Mouse (Mus musculus) heart, adult 2 months (tissue): Measurements from ENCODE around the gene Dusp23.

Source experiments
- CTCF ChIP-seq: fragments of 200-600 bp; IDR thresholded peaks from 2 replicates; pipeline ENCODE4 v1.8.1; 2022; ENCODE audit warnings: antibody characterized with exemption, mild to moderate bottlenecking, moderate library complexity
- EP300 ChIP-seq: fragments of 200-500 bp; IDR thresholded peaks from 2 replicates; pipeline ENCODE4 v1.6.1; 2011; ENCODE audit warnings: low read depth, low read length, control low read depth; ENCODE audit not compliant: insufficient read depth

DNA sequence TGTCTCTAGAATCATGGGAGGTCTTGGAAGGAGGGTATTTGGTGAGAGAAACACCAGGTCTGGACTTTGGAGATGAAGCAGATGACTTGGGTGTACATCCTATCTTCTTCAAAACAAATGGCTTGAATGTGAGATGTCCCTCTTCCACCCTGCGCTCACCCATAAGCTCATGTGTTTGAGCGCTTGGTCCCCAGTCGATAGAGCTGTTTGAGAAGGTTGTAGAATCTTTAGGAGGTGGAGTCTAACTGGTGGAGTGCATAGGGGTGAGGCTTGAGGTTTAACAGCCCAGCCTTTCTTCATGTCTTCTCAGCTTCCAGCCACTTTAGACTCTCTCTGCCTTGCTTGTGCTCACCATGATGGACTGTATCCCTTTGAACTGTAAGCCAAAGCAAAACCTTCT is 6.5 kb downstream of the Dusp23 start:
- no peak for TF ChIP-seq EP300
- TF ChIP-seq CTCF: no peak
